Mouse (Mus musculus): ENCODE data around the gene Clrn3.
"Not testable (repeated sequence)": the region's sequence is repeated elsewhere in the genome, so short reads cannot be mapped to it uniquely, and the experiment has no call there.

Clrn3 gene

GRCm38 (mm10) chr7:135534548-135535189 lies 6.2 kb upstream of the Clrn3 start:
- DNase-seq: no peak

GRCm38 (mm10) chr7:135529068-135529467 lies 614 bp upstream of the Clrn3 start:
- no peak for DNase-seq

GRCm38 (mm10) chr7:135527169-135527568 lies 1.3 kb downstream of the Clrn3 start:
- no peak for DNase-seq

DNA sequence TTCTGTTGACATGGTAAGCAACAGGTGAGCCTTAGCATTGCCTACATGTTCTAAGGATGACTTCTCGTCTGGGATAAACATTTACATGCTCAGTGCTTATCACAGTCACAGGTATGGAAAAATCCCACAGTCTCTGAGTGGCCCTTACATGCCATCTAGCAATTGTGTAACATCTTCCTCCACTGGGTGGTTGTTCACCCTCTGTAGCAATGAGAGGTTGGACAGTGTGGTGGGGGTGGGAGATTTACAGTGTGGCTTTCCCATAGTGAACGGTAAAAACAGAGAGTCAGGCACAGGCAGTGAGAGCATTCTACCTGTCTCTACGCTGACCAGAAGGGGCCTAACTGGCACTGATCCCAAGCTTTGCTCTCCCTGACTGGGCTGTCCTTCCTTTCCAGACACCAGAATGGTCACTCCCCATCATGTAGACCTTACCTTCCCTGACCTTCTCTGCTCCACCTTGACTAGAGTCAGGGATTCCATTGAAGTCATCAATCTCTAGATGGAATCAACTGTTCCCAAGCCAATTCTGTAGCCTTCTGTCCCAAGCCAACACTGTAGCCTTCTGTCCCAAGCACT lies 1.8 kb downstream of the Clrn3 start:
- peak in 1 of 2 experiments; percentile 30 for DNase-seq

DNA sequence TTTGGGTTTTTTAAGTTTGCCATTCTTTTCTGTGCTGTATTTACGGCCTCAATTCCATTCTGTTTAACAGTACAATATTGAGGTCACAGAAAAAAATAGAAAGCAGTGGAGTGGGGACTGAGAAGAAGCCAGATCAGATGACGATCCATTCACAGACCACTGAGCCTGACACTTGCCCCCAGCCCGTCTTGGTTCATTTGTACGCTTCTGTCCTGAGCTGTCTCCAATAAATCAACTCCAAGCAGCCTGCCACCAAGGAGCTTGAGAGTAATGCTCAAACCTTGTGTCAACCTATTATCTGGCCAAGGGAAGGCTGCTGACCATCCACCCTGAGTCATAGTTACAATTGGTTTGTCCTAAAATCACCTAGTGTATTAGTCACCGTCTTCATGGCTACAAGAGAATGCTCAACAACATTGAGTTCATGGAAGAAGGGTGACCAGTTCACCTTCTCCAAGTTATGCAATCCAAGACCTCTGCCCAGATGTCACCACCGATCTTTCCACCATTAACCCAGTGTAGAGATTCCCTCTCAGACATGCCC lies 4.0 kb downstream of the Clrn3 start:
- peak in 1 of 2 experiments; percentile 29 for DNase-seq

- DNase-seq: peak in 1 of 2 experiments; percentile 51
Observed at GRCm38 (mm10) chr7:135523981-135524380, 4.5 kb downstream of the Clrn3 start.

GRCm38 (mm10) chr7:135521755-135522512 lies 6.5 kb downstream of the Clrn3 start:
- DNase-seq: peak; percentile 81 to 93

- DNase-seq: no peak
Observed at GRCm38 (mm10) chr7:135520241-135520640, 8.2 kb downstream of the Clrn3 start.

GRCm38 (mm10) chr7:135517191-135517590 lies 11.3 kb downstream of the Clrn3 start:
- no peak for DNase-seq

DNA sequence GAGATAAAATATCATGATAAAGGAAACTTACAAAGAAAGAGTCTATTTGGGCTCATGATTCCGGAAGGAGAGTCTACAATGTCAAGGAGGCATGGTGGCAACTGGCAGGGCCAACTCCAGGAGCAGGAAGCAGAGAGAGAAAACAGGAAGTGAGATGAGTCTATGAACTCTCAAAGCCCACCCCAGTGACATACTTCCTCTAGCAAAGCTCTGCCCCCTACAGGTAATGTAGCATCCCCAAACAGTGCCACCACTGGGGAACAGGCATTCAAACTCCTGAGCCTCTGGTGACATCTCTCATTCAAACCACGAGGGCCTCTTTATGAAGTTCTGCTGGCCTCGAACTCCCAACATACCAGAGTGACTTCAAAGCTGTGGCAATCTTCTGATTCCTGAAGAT lies 16.7 kb downstream of the Clrn3 start:
- DNase-seq: no peak

GRCm38 (mm10) chr7:135510431-135510830 lies 18.0 kb downstream of the Clrn3 start:
- peak; percentile 63 to 72 for DNase-seq

GRCm38 (mm10) chr7:135509272-135509671 lies 19.2 kb downstream of the Clrn3 start:
- DNase-seq: no peak

- DNase-seq: no peak
Observed at GRCm38 (mm10) chr7:135508602-135509001, 19.9 kb downstream of the Clrn3 start.

DNA sequence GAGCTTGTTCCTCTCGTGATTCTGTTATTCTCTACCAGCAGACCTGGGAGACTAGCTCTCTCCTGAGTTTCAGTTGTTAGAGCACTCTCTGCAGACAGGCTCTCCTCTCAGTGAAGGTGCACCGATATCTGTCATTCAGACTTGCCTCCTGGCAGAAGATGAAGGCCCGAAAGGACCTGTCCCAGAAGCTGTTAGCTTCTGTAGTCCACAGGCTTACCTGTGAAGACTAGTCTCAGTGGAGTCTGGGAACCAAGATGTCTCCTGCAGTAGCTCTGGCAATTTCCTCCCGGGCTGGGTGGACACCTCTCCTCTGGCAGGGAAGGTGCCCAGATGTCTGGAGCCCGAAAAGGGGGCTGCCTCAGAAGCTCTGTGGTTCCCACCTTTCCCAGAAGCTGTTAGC lies 21.9 kb downstream of the Clrn3 start:
- not testable (repeated sequence) for DNase-seq

DNA sequence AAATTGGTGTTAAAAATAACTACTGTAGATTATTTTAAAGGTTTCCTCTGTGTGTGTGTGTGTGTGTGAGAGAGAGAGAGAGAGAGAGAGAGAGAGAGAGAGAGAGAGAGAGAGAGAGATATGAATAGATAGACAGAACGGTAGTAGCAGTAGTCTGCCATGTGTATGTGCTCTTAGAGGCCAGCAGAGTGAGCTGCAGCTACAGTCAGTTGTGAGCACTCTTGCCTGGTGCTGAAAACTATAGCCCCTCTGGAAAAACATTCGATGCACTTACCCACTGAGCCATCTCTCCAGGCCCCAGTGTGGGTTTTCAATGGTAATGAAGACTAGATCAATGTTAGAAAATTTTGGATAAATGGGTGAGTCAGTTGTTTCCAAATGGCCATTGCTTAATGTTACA lies 29.1 kb downstream of the Clrn3 start:
- DNase-seq: no peak

DNA sequence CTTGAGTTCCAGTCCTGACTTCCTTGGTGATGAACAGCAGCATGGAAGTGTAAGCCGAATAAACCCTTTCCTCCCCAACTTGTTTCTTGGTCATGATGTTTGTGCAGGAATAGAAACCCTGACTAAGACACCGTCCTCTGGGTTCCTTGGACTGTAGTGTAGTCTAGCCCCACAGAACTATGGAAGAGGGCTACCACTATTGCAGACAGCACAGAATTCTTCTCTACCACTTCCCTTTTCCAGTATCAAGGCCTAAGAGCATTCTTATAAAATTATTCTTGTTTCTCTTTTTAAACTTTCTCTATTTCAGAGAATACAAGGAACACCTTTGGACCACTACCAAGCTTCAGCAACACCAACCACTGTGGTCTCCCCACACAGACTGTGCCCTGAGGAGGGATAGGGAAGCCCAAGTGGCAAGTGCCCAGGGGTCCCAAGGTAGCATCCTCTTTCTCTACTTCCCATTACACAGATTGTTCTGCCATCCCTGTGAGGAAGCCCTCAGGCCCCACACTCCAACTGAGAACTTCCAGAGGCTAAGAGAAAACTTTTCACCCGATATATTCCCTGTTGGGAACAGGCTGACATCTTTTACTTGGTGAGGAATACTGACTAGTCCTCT lies 29.8 kb downstream of the Clrn3 start:
- no peak for DNase-seq

DNA sequence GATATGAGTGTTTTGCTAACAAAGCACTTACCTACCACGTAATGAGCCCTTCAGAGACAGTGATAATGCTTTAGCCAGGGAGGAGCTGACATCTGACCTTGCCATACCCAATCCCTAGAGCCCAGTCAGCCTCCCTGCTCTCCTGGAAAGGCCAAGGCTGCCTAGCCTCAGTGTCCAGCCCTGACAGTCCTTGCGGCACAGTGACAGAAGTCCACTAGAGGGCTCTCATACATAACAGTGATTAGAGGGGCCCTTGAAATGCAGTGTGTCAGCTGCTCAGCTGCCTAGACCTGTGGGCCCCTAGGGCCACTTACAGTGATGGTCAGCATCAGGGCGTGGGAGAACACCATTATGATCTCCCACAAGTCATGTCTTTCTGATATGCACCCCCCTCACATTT lies 33.2 kb downstream of the Clrn3 start:
- DNase-seq: peak in 1 of 2 experiments; percentile 50

DNA sequence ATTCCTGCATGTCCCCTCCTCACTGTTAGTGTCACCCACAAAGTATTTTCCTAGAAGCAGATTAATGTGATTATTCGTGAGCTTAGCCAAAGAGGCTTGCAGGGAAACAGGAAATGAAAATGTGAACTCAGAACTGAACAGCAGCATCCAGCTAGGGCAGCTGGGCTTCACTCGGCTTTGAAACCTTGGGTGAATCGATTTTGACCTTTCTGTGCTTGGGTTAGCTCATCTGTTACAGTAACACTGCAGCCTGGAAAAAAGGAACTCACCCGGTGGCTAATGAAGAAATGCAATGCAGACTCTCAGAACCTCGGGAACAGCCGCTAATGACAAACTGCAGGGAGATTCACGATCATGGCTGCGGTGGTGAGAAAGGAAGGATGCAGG lies 38.0 kb downstream of the Clrn3 start:
- no peak for DNase-seq

GRCm38 (mm10) chr7:135489724-135490499 lies 38.5 kb downstream of the Clrn3 start:
- DNase-seq: no peak

GRCm38 (mm10) chr7:135488214-135488810 lies 40.1 kb downstream of the Clrn3 start:
- DNase-seq: peak in 1 of 2 experiments; percentile 49

DNA sequence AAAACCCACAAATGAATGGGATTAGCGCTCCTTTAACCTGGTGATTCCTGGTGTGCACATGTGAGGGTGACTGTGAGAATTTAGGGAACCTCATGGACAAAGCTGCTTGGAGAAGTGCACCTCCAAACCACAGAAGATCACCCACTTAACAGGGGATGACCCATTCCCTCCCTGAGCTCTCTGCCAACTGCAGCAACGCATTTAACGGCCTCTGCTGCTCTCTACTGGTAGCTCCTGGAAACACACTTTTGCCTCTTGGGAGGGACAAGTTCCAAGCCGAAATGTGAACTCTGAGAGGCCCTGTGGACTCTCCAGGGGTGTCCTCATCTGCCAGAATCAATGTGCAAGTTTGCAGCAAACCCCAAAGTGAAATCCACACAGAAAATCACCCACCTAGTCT lies 41.0 kb downstream of the Clrn3 start:
- peak; percentile 44 to 84 for DNase-seq
